Mouse (Mus musculus): Measurements from ENCODE around the gene Pfdn4. TPM values are rescaled to one million over a fixed set of nuclear protein-coding genes. Genes with fewer than 3 reads are reported as not detected.
"Not testable (repeated sequence)": the region's sequence is repeated elsewhere in the genome, so short reads cannot be mapped to it uniquely, and the experiment has no call there.

Pfdn4 gene
- 118 and 138 TPM in 2 replicates for polyA plus RNA-seq (2014; fragmentation: Nextera tagmentation; extraction: Ambion mirVana)

DNA sequence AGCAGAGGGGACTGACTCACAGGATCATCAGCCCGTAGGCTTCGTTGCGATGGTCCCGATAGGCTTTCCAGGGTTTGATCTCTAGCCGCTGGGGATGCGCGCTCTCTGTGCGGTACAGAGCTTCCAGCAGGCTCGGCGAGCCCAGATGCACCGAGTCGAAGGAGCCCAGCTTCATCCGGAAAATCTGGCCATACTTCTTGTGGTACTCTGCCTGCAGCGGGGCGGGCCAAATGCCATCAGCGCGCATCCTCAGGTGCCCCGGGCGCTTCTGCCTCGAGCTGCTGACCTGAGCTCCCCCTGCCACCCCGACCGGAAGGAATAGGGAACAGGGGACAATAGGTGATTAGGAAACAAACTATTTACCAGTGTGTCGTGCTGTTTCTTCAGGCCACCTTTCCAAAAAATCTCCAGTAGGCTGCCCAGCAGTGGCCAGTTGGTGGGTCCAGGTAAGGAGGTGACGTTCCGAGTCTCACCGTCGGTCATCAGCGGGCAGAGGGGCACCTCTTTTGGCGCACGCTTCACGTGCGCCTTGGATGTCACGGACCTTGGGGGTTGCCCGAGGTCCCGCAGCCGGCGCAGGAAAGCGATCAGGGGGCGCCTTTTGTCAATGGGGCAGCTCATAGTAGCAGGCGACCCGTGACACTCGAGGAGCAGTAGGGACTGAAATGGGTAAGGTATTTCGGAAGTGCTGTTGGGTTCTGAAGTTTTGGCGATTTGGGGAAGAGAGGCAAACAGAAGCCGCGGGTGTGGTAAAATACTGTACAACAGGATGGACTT, at the start of gene Pfdn4:
Gene Pfdn4, plus strand, starts transcription at position 275 of the 777 bp plus-strand sequence.
- peak within 1 kb of the TSS; percentile 54 for H3K4me2 ChIP-seq
- H3K9ac ChIP-seq (ENCODE audit: low read length), result peak within 1 kb of the TSS; percentile 20; the same call in 1 of the 2 replicates
- peak within 1 kb of the TSS; percentile 31 for H3K4me3 ChIP-seq (ENCODE audit: low read depth, low read length)
- H3K36me3 ChIP-seq (ENCODE audit: control insufficient read depth, insufficient read depth, low read length), result no peaks in the 10 kb centered on the region
- H3K27me3 ChIP-seq (ENCODE audit: control insufficient read depth, insufficient read depth, low read length), result peaks cover 42% of the 10 kb centered on the region
- H3K9me3 ChIP-seq (ENCODE audit: control insufficient read depth, low read length), result no peaks in the 10 kb centered on the region
- under 1% methylated on average over 46 of the region's 46 CpGs for WGBS
- H3K4me1 ChIP-seq (ENCODE audit: control insufficient read depth, insufficient read depth, low read length), result peaks cover 12% of the 10 kb centered on the region
- no peak; the same call in 1 of the 2 replicates for ATAC-seq (ENCODE audit: low FRiP score)
- DNase-seq (ENCODE audit: low spot score, missing footprints), result peak; percentile 95
- H3K27ac ChIP-seq (ENCODE audit: low read depth, low read length), result no peak within 1 kb of the TSS

DNA sequence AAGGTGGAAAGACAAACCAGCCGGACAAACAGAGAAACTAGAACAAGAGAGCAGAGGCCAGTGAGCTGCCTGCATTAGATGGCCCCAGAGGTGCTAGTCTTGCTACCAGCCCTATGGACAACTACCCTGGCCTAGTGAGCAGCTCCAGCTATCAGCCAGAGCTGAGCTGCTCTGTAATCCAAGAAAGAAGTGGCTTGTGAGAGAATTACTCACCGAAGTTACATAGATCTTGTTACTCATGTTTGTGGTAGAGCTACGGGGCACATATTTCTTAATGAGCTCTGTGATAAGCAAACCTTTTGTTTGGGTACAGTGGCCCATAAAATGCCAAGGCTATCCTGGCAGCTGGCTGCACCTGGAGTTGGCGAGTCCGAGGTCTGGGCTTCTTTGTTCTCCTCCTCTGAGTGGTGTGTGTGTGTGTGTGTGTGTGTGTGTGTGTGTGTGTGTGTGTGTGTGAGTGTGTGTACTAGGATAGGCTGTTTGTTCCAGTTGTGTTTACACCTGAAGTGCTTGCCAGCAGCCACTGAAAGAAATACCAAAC, 49.3 kb upstream of the Pfdn4 start:
- H3K27me3 ChIP-seq (ENCODE audit: control insufficient read depth, insufficient read depth, low read length), result no peaks in the 10 kb centered on the region
- ATAC-seq (ENCODE audit: low FRiP score) (no peak), DNase-seq (ENCODE audit: low spot score, missing footprints) (no peak)
- no peak overlapping the region for H3K27ac ChIP-seq (ENCODE audit: low read depth, low read length)
- H3K9me3 ChIP-seq (ENCODE audit: control insufficient read depth, low read length), result no peaks in the 10 kb centered on the region
- no peaks in the 10 kb centered on the region for H3K36me3 ChIP-seq (ENCODE audit: control insufficient read depth, insufficient read depth, low read length)
- whole genome bisulfite sequencing, result 78% methylated on average over 5 of the region's 5 CpGs
- H3K4me1 ChIP-seq (ENCODE audit: control insufficient read depth, insufficient read depth, low read length), result no peaks in the 10 kb centered on the region
- H3K4me2 ChIP-seq, result no peak overlapping the region
- no peak overlapping the region for H3K4me3 ChIP-seq (ENCODE audit: low read depth, low read length)
- H3K9ac ChIP-seq (ENCODE audit: low read length), result no peak overlapping the region

DNA sequence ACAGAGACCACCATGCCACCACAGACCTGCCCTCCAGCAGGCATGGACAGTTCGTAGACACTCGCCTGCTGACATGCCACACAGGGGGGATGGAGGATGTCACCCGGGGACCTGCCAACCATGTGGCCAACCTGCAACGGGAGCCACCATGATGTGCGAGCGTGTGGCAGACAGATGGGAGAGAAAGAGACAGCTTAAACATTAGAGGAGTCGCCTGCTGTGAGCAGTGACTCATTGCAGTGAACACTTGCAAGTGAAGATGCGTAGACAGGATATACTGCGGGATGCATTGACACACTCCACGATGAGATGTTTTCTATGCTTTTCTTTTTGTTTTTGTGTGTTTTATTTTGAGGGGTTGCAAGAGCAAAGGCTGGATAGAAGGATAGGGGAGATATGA, 48.6 kb upstream of the Pfdn4 start:
- Histone ChIP-seq H3K4me1 (ENCODE audit: control insufficient read depth, insufficient read depth, low read length) (no peaks in the 10 kb centered on the region), H3K9me3 (ENCODE audit: control insufficient read depth, low read length) (no peaks in the 10 kb centered on the region), H3K4me2 (no peak overlapping the region), H3K36me3 (ENCODE audit: control insufficient read depth, insufficient read depth, low read length) (no peaks in the 10 kb centered on the region), H3K27me3 (ENCODE audit: control insufficient read depth, insufficient read depth, low read length) (no peaks in the 10 kb centered on the region), H3K4me3 (ENCODE audit: low read depth, low read length) (no peak overlapping the region), H3K27ac (ENCODE audit: low read depth, low read length) (no peak overlapping the region), H3K9ac (ENCODE audit: low read length) (no peak overlapping the region)
- DNase-seq (ENCODE audit: low spot score, missing footprints) (no peak), ATAC-seq (ENCODE audit: low FRiP score) (no peak)
- WGBS, result 73% methylated on average over 10 of the region's 10 CpGs

DNA sequence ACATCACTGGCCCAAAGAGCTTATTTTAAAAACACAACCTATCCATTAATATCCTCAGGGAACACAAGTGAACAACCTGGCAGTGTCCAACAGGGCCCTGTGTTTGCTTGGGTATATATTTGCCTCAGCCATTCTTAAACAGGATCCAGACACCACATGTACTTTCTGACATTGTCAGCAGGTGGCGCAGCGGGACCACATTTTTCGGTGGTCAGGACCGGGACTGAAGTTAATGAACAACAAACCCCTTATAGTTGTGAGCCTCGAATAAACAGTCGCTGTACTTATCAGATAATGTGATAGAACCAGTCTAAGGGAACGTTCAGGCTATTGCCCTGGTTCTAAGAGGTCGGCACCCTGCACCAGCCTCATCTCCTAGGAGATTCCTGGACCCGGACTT, 45.3 kb upstream of the Pfdn4 start:
- WGBS, result 12% methylated on average over 9 of the region's 9 CpGs
- ATAC-seq (ENCODE audit: low FRiP score), result peak; percentile 61

DNA sequence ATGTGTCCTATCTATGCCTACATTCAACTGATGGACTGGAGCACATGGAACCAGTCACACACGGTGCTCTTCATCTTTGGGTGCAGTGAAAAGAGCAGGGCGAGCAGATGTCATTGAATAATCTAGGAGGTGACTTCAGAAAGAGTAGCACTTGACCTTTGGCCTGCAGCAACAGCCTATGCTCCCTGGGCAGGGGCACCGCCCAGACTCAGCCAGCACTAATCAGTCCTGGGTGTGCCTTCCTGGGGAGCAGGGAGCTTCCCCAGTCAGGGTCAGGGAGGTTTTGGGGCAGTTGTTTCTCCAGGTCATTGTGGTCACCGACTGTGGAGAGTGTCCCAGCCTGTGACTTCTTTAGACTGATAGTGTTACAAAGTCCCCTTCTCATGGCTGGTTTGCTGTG, 42.4 kb upstream of the Pfdn4 start:
- DNase-seq (ENCODE audit: low spot score, missing footprints); H3K4me2 ChIP-seq; H3K4me1 ChIP-seq (ENCODE audit: control insufficient read depth, insufficient read depth, low read length); H3K27me3 ChIP-seq (ENCODE audit: control insufficient read depth, insufficient read depth, low read length); H3K4me3 ChIP-seq (ENCODE audit: low read depth, low read length); H3K36me3 ChIP-seq (ENCODE audit: control insufficient read depth, insufficient read depth, low read length); H3K9me3 ChIP-seq (ENCODE audit: control insufficient read depth, low read length); ATAC-seq (ENCODE audit: low FRiP score); H3K27ac ChIP-seq (ENCODE audit: low read depth, low read length); H3K9ac ChIP-seq (ENCODE audit: low read length): not testable (repeated sequence)
- 63% methylated on average over 3 of the region's 4 CpGs for WGBS

More for the DNA sequence above, 45.3 kb upstream of the Pfdn4 start:
- no peaks in the 10 kb centered on the region for H3K27me3 ChIP-seq (ENCODE audit: control insufficient read depth, insufficient read depth, low read length)
- H3K4me3 ChIP-seq (ENCODE audit: low read depth, low read length), result no peak overlapping the region
- no peaks in the 10 kb centered on the region for H3K36me3 ChIP-seq (ENCODE audit: control insufficient read depth, insufficient read depth, low read length)
- no peaks in the 10 kb centered on the region for H3K4me1 ChIP-seq (ENCODE audit: control insufficient read depth, insufficient read depth, low read length)
- no peak overlapping the region for H3K9ac ChIP-seq (ENCODE audit: low read length)
- no peak overlapping the region for H3K4me2 ChIP-seq
- H3K27ac ChIP-seq (ENCODE audit: low read depth, low read length), result no peak overlapping the region
- peak; percentile 99 for DNase-seq (ENCODE audit: low spot score, missing footprints)
- no peaks in the 10 kb centered on the region for H3K9me3 ChIP-seq (ENCODE audit: control insufficient read depth, low read length)

DNA sequence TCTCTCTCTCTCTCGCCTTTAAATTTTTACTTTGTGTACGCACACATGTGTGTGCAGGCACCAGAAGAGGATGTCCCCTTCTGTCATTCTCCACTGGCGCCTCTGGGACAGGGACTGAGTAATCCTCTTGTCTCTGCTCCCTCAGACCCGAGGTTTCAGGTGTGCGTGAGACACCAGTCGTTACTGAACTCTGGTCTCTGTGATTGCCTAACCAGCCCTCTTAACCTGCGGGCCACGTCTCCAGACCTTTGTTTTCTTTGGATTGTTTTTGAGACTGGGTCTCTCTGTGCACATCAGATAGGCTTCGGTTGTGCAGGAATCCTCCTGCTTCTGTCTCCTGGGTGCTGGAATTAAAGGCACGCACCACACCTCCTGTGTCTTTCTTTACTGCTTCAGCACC, 37.0 kb upstream of the Pfdn4 start:
- Histone ChIP-seq H3K4me2 (no peak overlapping the region), H3K9me3 (ENCODE audit: control insufficient read depth, low read length) (no peaks in the 10 kb centered on the region), H3K27me3 (ENCODE audit: control insufficient read depth, insufficient read depth, low read length) (no peaks in the 10 kb centered on the region), H3K4me3 (ENCODE audit: low read depth, low read length) (no peak overlapping the region), H3K4me1 (ENCODE audit: control insufficient read depth, insufficient read depth, low read length) (peaks cover 5% of the 10 kb centered on the region), H3K9ac (ENCODE audit: low read length) (no peak overlapping the region), H3K27ac (ENCODE audit: low read depth, low read length) (no peak overlapping the region), H3K36me3 (ENCODE audit: control insufficient read depth, insufficient read depth, low read length) (no peaks in the 10 kb centered on the region)
- 67% methylated on average over 10 of the region's 10 CpGs for WGBS
- no peak for DNase-seq (ENCODE audit: low spot score, missing footprints)
- ATAC-seq (ENCODE audit: low FRiP score), result no peak

DNA sequence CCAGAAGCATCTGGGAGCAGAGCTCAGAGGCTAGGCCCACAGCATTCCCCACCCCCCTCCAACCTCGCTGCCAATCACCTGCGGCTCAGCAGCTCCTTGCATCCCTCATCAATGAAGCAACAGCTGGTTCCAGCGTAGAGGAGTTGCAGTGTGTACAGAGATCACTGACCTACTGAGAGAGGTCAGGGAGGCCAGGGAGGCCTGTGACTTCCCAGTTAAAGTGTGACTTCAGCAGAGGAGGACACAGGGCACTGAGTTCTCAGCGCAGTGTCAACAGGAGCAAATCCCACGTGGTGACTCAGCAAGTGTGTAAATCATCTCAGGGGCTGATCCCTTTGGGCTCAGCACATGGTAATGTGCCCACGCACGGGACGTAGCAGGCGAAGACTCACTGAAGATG, 36.4 kb upstream of the Pfdn4 start:
- Histone ChIP-seq H3K9me3 (ENCODE audit: control insufficient read depth, low read length) (no peaks in the 10 kb centered on the region), H3K36me3 (ENCODE audit: control insufficient read depth, insufficient read depth, low read length) (no peaks in the 10 kb centered on the region), H3K4me3 (ENCODE audit: low read depth, low read length) (no peak overlapping the region), H3K27me3 (ENCODE audit: control insufficient read depth, insufficient read depth, low read length) (no peaks in the 10 kb centered on the region), H3K27ac (ENCODE audit: low read depth, low read length) (no peak overlapping the region), H3K4me2 (no peak overlapping the region), H3K4me1 (ENCODE audit: control insufficient read depth, insufficient read depth, low read length) (peaks cover 5% of the 10 kb centered on the region), H3K9ac (ENCODE audit: low read length) (no peak overlapping the region)
- DNase-seq (ENCODE audit: low spot score, missing footprints) (peak; percentile 85), ATAC-seq (ENCODE audit: low FRiP score) (peak; percentile 70; the same call in 1 of the 2 replicates)
- 18% methylated on average over 9 of the region's 9 CpGs for WGBS

DNA sequence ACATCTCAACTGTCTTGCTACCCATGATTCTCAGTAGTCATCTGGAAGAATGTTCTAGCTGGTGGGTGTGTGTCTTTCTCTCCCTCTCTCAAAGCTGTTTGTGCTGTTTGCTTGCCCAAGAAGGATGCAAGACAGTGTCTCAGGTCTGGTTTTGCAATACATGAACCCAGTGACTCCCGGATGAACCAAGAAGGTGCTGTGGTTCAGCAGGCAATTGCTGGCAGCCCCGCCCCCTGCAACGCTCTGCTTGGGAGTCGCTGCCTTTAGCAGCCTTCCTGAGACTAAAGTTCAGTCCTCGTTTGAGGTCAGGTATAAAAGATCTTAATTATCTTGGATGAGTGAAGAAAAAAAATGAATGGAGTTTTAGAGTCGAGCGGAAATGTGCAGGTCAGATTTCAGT, 34.6 kb upstream of the Pfdn4 start:
- Histone ChIP-seq H3K4me3 (ENCODE audit: low read depth, low read length) (no peak overlapping the region), H3K27me3 (ENCODE audit: control insufficient read depth, insufficient read depth, low read length) (no peaks in the 10 kb centered on the region), H3K9me3 (ENCODE audit: control insufficient read depth, low read length) (no peaks in the 10 kb centered on the region), H3K9ac (ENCODE audit: low read length) (no peak overlapping the region), H3K4me1 (ENCODE audit: control insufficient read depth, insufficient read depth, low read length) (peaks cover 5% of the 10 kb centered on the region), H3K27ac (ENCODE audit: low read depth, low read length) (no peak overlapping the region), H3K36me3 (ENCODE audit: control insufficient read depth, insufficient read depth, low read length) (no peaks in the 10 kb centered on the region), H3K4me2 (no peak overlapping the region)
- WGBS, result 79% methylated on average over 7 of the region's 7 CpGs
- ATAC-seq (ENCODE audit: low FRiP score) (no peak), DNase-seq (ENCODE audit: low spot score, missing footprints) (no peak)

DNA sequence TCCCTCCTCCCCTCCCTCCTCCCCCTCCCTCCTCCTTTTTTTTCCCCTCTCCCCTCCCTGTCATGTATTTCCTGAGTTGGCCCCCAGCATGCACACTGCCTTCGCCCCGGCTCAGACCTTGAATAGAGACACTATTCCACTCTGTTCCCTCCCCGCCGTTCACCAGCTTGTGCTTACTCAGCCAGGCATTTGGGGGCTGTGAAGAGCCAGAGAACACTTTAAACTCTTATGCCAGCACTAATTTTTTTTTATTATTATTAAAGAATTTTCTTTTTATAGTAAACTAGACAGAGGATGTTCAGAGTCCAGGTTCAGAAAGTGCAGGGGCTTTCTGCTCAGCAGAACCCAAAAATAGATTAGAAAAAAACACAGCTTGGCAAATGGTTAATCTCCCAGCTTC, 31.4 kb upstream of the Pfdn4 start:
- Histone ChIP-seq H3K4me3 (ENCODE audit: low read depth, low read length) (no peak overlapping the region), H3K4me2 (no peak overlapping the region), H3K9me3 (ENCODE audit: control insufficient read depth, low read length) (no peaks in the 10 kb centered on the region), H3K9ac (ENCODE audit: low read length) (no peak overlapping the region), H3K36me3 (ENCODE audit: control insufficient read depth, insufficient read depth, low read length) (no peaks in the 10 kb centered on the region), H3K27ac (ENCODE audit: low read depth, low read length) (no peak overlapping the region), H3K4me1 (ENCODE audit: control insufficient read depth, insufficient read depth, low read length) (peaks cover 4% of the 10 kb centered on the region), H3K27me3 (ENCODE audit: control insufficient read depth, insufficient read depth, low read length) (no peaks in the 10 kb centered on the region)
- no peak for DNase-seq (ENCODE audit: low spot score, missing footprints)
- WGBS, result 63% methylated on average over 4 of the region's 4 CpGs
- no peak for ATAC-seq (ENCODE audit: low FRiP score)
